Mouse (Mus musculus): ENCODE data around the gene Ate1. TPM values are rescaled to one million over a fixed set of nuclear protein-coding genes. Genes with fewer than 3 reads are reported as not detected.
"Not testable (repeated sequence)": the region's sequence is repeated elsewhere in the genome, so short reads cannot be mapped to it uniquely, and the experiment has no call there.

Gene Ate1
- polyA plus RNA-seq, 1 experiment: not detected

- Histone ChIP-seq H3K4me3 (ENCODE audit: insufficient read depth, low read depth, low read length) (no peak overlapping the region), H3K4me1 (ENCODE audit: control insufficient read depth, insufficient read depth, low read length) (0 out of 2 replicates have a peak, but pooled peaks cover 2% of the 10 kb centered on the region), H3K27ac (ENCODE audit: insufficient read depth, low read depth, low read length) (no peak overlapping the region)
- 83% methylated on average over 10 of the region's 10 CpGs for WGBS
- no peak for TF ChIP-seq CTCF (IDR thresholded peaks at IDR 0.05; ENCODE audit: insufficient read depth, low read depth, low read length)
- TF ChIP-seq POLR2A (IDR thresholded peaks at IDR 0.05; ENCODE audit: insufficient read depth, low read depth, low read length): no peak
Measured at GRCm38 (mm10) chr7:130407622-130408021, 112.5 kb downstream of the Ate1 start.

- Histone ChIP-seq H3K4me1 (ENCODE audit: control insufficient read depth, insufficient read depth, low read length) (0 out of 2 replicates have a peak, but pooled peaks cover 2% of the 10 kb centered on the region), H3K4me3 (ENCODE audit: insufficient read depth, low read depth, low read length) (no peak overlapping the region), H3K27ac (ENCODE audit: insufficient read depth, low read depth, low read length) (no peak overlapping the region)
- TF ChIP-seq POLR2A (IDR thresholded peaks at IDR 0.05; ENCODE audit: insufficient read depth, low read depth, low read length) (no peak), CTCF (IDR thresholded peaks at IDR 0.05; ENCODE audit: insufficient read depth, low read depth, low read length) (no peak)
- WGBS: 64% methylated on average over 2 of the region's 2 CpGs
Measured at GRCm38 (mm10) chr7:130403346-130403745, 116.8 kb downstream of the Ate1 start.

DNA sequence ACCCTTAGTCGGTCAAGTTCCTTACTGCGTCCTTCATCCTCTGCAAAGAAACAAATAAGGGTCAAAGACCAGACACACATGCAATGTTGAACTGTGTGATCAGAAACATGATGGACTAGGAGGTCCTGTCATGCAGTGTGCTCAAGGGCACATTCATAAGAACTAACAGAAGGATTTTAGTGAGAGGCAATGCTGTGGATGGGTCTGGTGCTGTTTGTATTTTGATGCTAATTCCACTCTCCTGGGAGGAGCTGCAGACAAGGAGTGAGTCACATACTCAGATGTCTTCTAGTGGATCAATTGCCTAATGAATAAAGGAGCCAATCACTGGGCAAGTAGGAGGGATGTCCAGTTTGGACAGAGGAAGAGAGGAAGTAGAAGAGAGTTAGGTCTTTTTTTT is 125.5 kb downstream of the Ate1 start:
- no peak overlapping the region for H3K27ac ChIP-seq (ENCODE audit: insufficient read depth, low read depth, low read length)
- no peak overlapping the region for H3K4me3 ChIP-seq (ENCODE audit: insufficient read depth, low read depth, low read length)
- no peaks in the 10 kb centered on the region for H3K4me1 ChIP-seq (ENCODE audit: control insufficient read depth, insufficient read depth, low read length)
- WGBS: 89% methylated on average over 2 of the region's 2 CpGs
- TF ChIP-seq POLR2A (IDR thresholded peaks at IDR 0.05; ENCODE audit: insufficient read depth, low read depth, low read length): no peak
- TF ChIP-seq CTCF (IDR thresholded peaks at IDR 0.05; ENCODE audit: insufficient read depth, low read depth, low read length): no peak

GRCm38 (mm10) chr7:130390060-130390459 is 130.1 kb downstream of the Ate1 start:
- H3K4me1 ChIP-seq (ENCODE audit: control insufficient read depth, insufficient read depth, low read length); H3K4me3 ChIP-seq (ENCODE audit: insufficient read depth, low read depth, low read length): not testable (repeated sequence)
- 98% methylated on average over 1 of the region's 1 CpGs for WGBS

GRCm38 (mm10) chr7:130386308-130386707 is 133.9 kb downstream of the Ate1 start:
- WGBS: 66% methylated on average over 3 of the region's 3 CpGs
- Histone ChIP-seq H3K27ac (ENCODE audit: insufficient read depth, low read depth, low read length) (no peak overlapping the region), H3K4me3 (ENCODE audit: insufficient read depth, low read depth, low read length) (no peak overlapping the region), H3K4me1 (ENCODE audit: control insufficient read depth, insufficient read depth, low read length) (peaks cover 8% of the 10 kb centered on the region; the same call in 1 of the 2 replicates)
- TF ChIP-seq POLR2A (IDR thresholded peaks at IDR 0.05; ENCODE audit: insufficient read depth, low read depth, low read length) (no peak), CTCF (IDR thresholded peaks at IDR 0.05; ENCODE audit: insufficient read depth, low read depth, low read length) (no peak)

More at GRCm38 (mm10) chr7:130390060-130390459, 130.1 kb downstream of the Ate1 start:
- not testable (repeated sequence) for H3K27ac ChIP-seq (ENCODE audit: insufficient read depth, low read depth, low read length)

DNA sequence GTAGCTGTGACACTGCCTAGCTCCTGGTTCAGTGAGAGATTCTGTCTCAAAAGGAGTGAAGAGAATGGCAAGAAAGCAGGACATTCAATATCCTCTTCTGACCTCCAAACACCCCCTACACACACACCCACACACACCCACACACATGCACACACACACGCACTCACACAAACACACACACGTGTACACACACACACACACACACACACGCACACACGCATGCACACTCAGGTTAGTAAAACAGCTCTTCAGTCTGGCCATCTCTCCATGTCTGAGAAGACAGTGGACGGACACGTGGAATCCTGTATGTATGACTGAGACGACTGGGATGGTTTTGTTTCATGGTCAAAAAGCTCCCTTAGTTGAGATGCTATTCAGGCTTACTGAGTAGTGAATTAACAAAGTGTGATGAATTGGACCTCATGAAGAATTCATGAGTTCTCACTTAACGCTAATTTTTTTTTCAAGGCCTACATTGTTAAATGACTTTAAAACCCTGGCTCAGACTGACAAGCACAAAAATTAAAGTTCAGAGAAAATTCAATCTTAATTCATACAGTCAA is 134.4 kb downstream of the Ate1 start:
- Histone ChIP-seq H3K4me1 (ENCODE audit: control insufficient read depth, insufficient read depth, low read length) (peaks cover 11% of the 10 kb centered on the region), H3K4me3 (ENCODE audit: insufficient read depth, low read depth, low read length) (no peak overlapping the region), H3K27ac (ENCODE audit: insufficient read depth, low read depth, low read length) (no peak overlapping the region)
- WGBS: 60% methylated on average over 8 of the region's 8 CpGs
- no peak for TF ChIP-seq CTCF (IDR thresholded peaks at IDR 0.05; ENCODE audit: insufficient read depth, low read depth, low read length)
- TF ChIP-seq POLR2A (IDR thresholded peaks at IDR 0.05; ENCODE audit: insufficient read depth, low read depth, low read length): no peak

DNA sequence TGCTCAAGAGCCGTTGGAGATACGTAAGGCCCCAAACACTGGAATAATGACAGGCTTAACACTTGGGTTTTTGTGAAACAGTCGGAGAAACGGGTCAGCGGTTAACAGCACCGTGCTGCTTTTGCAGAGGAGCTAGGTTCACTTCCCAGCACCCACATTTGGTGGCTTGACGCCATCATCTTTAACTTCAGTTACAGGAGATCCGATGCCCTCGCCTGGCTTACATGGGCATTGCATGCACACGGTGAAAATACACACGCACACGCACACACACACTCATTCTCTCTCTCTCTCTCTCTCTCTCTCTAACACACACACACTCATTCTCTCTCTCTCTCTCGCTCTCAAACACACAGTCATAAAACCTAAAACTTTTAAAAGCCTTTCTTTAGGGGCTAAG is 138.0 kb downstream of the Ate1 start:
- TF ChIP-seq POLR2A (IDR thresholded peaks at IDR 0.05; ENCODE audit: insufficient read depth, low read depth, low read length) (no peak), CTCF (IDR thresholded peaks at IDR 0.05; ENCODE audit: insufficient read depth, low read depth, low read length) (no peak)
- no peak overlapping the region for H3K4me3 ChIP-seq (ENCODE audit: insufficient read depth, low read depth, low read length)
- 58% methylated on average over 13 of the region's 13 CpGs for WGBS
- H3K27ac ChIP-seq (ENCODE audit: insufficient read depth, low read depth, low read length): peak overlapping the region; percentile 3; the same call in 1 of the 2 replicates
- H3K4me1 ChIP-seq (ENCODE audit: control insufficient read depth, insufficient read depth, low read length): peaks cover 15% of the 10 kb centered on the region

DNA sequence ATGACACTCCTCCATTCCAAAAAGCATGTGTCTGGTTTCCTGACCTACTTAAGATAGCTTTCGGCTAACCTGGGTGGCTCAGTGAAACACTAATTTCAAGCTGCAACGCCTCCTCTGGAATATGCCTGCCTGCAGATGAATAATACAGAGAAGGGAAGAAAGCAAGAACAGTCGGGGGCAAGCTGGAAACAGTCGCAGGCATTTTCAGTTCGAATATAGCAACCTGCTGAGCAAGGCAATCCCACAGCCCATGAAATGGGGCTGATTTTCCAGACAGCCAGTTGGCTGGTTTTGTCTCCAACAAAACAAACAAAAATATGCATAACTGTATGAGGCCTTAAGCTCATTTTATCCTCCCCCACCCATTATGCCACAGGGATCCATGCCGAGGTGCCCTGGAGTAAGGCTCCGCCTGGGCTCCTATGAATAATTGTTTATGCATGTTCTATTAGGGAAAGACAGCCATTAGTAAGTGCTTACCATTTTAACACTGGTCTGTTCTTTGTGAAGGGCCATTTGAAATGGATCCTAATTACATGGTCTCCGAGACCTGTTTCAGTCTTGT is 138.7 kb downstream of the Ate1 start:
- peaks cover 14% of the 10 kb centered on the region for H3K4me1 ChIP-seq (ENCODE audit: control insufficient read depth, insufficient read depth, low read length)
- H3K4me3 ChIP-seq (ENCODE audit: insufficient read depth, low read depth, low read length): no peak overlapping the region
- WGBS: 16% methylated on average over 8 of the region's 8 CpGs
- no peak for TF ChIP-seq POLR2A (IDR thresholded peaks at IDR 0.05; ENCODE audit: insufficient read depth, low read depth, low read length)
- no peak for TF ChIP-seq CTCF (IDR thresholded peaks at IDR 0.05; ENCODE audit: insufficient read depth, low read depth, low read length)
- peak overlapping the region; percentile 33 for H3K27ac ChIP-seq (ENCODE audit: insufficient read depth, low read depth, low read length)

DNA sequence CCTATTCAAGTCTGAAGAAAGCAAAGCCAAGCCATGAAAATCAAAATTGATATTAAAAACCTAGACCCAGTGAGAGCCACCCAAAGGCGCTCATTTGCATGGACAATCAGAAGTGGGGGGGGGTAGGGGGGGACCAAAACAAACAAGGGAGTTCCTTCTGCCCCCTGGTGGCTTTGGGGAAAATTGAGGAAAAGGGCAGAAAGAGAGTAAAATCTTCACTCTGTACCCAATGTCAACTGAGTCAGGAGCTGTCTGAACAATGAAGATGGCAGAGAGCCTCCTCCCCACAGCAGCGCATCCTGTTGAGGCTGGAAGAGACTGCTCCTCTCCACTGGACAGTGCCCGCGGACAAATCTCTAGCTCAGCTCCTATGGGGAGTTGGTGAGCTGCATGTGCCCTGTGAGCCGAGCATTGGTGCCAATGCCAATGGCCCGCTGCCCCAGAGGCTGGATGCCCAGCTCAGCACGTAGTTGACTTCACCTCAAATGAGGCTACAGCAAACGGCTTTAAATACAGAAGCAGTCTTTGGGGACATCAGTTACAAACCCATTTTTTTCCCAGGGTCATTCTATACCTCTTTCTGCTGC is 139.3 kb downstream of the Ate1 start:
- WGBS: 29% methylated on average over 8 of the region's 8 CpGs
- no peak overlapping the region for H3K4me3 ChIP-seq (ENCODE audit: insufficient read depth, low read depth, low read length)
- peaks cover 14% of the 10 kb centered on the region for H3K4me1 ChIP-seq (ENCODE audit: control insufficient read depth, insufficient read depth, low read length)
- peak overlapping the region; percentile 38; the same call in 1 of the 2 replicates for H3K27ac ChIP-seq (ENCODE audit: insufficient read depth, low read depth, low read length)
- no peak for TF ChIP-seq CTCF (IDR thresholded peaks at IDR 0.05; ENCODE audit: insufficient read depth, low read depth, low read length)
- TF ChIP-seq POLR2A (IDR thresholded peaks at IDR 0.05; ENCODE audit: insufficient read depth, low read depth, low read length): no peak
